In genomic region chr15:98632107-98632744, GRCm38 (mm10) we compare ENCODE assay signal across 8 mouse cellular contexts. TPM values are rescaled to one million over a fixed set of nuclear protein-coding genes. Genes with fewer than 3 reads are reported as not detected.
DNase-seq lines count a peak whose midpoint lies in the region; ATAC-seq and TF ChIP-seq lines count a peak whose summit lies in the region.

No protein-coding gene starts in this region.

- peak overlapping the region; percentile 98 for H3K27ac ChIP-seq in forebrain, embryonic 15.5 days (replicated peaks)
- H3K27ac ChIP-seq in hindbrain, embryonic 14.5 days: peak overlapping the region; percentile 93
- H3K27ac ChIP-seq in limb, embryonic 12.5 days: peak overlapping the region; percentile 41; the same call in 1 of the 2 replicates
- H3K27ac ChIP-seq in midbrain, postnatal 0 days (ENCODE audit: low read depth, low read length): peak overlapping the region; percentile 98

- WGBS in forebrain, embryonic 15.5 days: 1% methylated on average over 25 of the region's 25 CpGs
- under 1% methylated on average over 25 of the region's 25 CpGs for WGBS in hindbrain, embryonic 14.5 days
- WGBS in limb, embryonic 12.5 days: under 1% methylated on average over 25 of the region's 25 CpGs
- under 1% methylated on average over 25 of the region's 25 CpGs for WGBS in midbrain, postnatal 0 days

- no peaks in the 10 kb centered on the region for H3K9me3 ChIP-seq in forebrain, embryonic 15.5 days
- H3K9me3 ChIP-seq in hindbrain, embryonic 14.5 days (ENCODE audit: control insufficient read depth, low read length): no peaks in the 10 kb centered on the region
- H3K9me3 ChIP-seq in limb, embryonic 12.5 days: no peaks in the 10 kb centered on the region
- H3K9me3 ChIP-seq in midbrain, postnatal 0 days (ENCODE audit: low read length): no peaks in the 10 kb centered on the region

- H3K9ac ChIP-seq in forebrain, embryonic 15.5 days (replicated peaks): peak overlapping the region; percentile 91
- H3K9ac ChIP-seq in hindbrain, embryonic 14.5 days: peak overlapping the region; percentile 81
- peak overlapping the region; percentile 68 for H3K9ac ChIP-seq in limb, embryonic 12.5 days (replicated peaks)
- peak overlapping the region; percentile 93 for H3K9ac ChIP-seq in midbrain, postnatal 0 days (replicated peaks; ENCODE audit: low read length, poor library complexity, severe bottlenecking)

- no peaks in the 10 kb centered on the region for H3K36me3 ChIP-seq in forebrain, embryonic 15.5 days
- H3K36me3 ChIP-seq in hindbrain, embryonic 14.5 days (replicated peaks; ENCODE audit: control insufficient read depth, insufficient read depth): no peaks in the 10 kb centered on the region
- H3K36me3 ChIP-seq in limb, embryonic 12.5 days: no peaks in the 10 kb centered on the region
- no peaks in the 10 kb centered on the region for H3K36me3 ChIP-seq in midbrain, postnatal 0 days (ENCODE audit: insufficient read depth, low read length)

- no peak for TF ChIP-seq CTCF in midbrain, postnatal 0 days (IDR thresholded peaks at IDR 0.05)

- H3K27me3 ChIP-seq in forebrain, embryonic 15.5 days: peaks cover 11% of the 10 kb centered on the region; the same call in 1 of the 2 replicates
- no peaks in the 10 kb centered on the region for H3K27me3 ChIP-seq in hindbrain, embryonic 14.5 days (ENCODE audit: control insufficient read depth, insufficient read depth, low read length)
- peaks cover 82% of the 10 kb centered on the region for H3K27me3 ChIP-seq in limb, embryonic 12.5 days
- H3K27me3 ChIP-seq in midbrain, postnatal 0 days (ENCODE audit: insufficient read depth, low read length): no peaks in the 10 kb centered on the region

- DNase-seq in ES-CJ7 (ENCODE audit: low read depth, low spot score): peak; percentile 69
- peak; percentile 81 for DNase-seq in adrenal gland, postnatal 14 days
- DNase-seq in hindbrain, embryonic 14.5 days (ENCODE audit: low spot score): peak; percentile 62
- peak; percentile 62 for DNase-seq in midbrain, postnatal 0 days (ENCODE audit: low spot score)
- DNase-seq in urinary bladder, postnatal 25 days (ENCODE audit: low spot score): peak; percentile 58
- DNase-seq in thymus, postnatal 0 days (ENCODE audit: low spot score): no peak

- H3K4me2 ChIP-seq in forebrain, embryonic 15.5 days (replicated peaks): peak overlapping the region; percentile 86
- peak overlapping the region; percentile 68 for H3K4me2 ChIP-seq in hindbrain, embryonic 14.5 days (replicated peaks)
- H3K4me2 ChIP-seq in limb, embryonic 12.5 days: peak overlapping the region; percentile 98
- peak overlapping the region; percentile 88 for H3K4me2 ChIP-seq in midbrain, postnatal 0 days (ENCODE audit: low read depth, low read length, poor library complexity, severe bottlenecking)

- peaks cover 58% of the 10 kb centered on the region for H3K4me1 ChIP-seq in forebrain, embryonic 15.5 days
- peaks cover 48% of the 10 kb centered on the region for H3K4me1 ChIP-seq in hindbrain, embryonic 14.5 days (replicated peaks; ENCODE audit: control insufficient read depth, insufficient read depth, low read length)
- H3K4me1 ChIP-seq in limb, embryonic 12.5 days (replicated peaks): peaks cover 71% of the 10 kb centered on the region
- peaks cover 24% of the 10 kb centered on the region for H3K4me1 ChIP-seq in midbrain, postnatal 0 days (ENCODE audit: insufficient read depth, low read length)

- peak overlapping the region; percentile 76 for H3K4me3 ChIP-seq in forebrain, embryonic 15.5 days
- H3K4me3 ChIP-seq in hindbrain, embryonic 14.5 days (replicated peaks; ENCODE audit: low read length): peak overlapping the region; percentile 58
- H3K4me3 ChIP-seq in limb, embryonic 12.5 days (replicated peaks): peak overlapping the region; percentile 82
- peak overlapping the region; percentile 68 for H3K4me3 ChIP-seq in midbrain, postnatal 0 days (ENCODE audit: low read depth, low read length)

- ATAC-seq in forebrain, embryonic 15.5 days (replicated peaks): peak; percentile 62
- peak; percentile 32 for ATAC-seq in hindbrain, embryonic 14.5 days (ENCODE audit: low FRiP score)
- peak; percentile 60 for ATAC-seq in limb, embryonic 12.5 days (ENCODE audit: insufficient number of reproducible peaks, insufficient read depth, low FRiP score, low TSS enrichment, low read depth)
- ATAC-seq in midbrain, postnatal 0 days (ENCODE audit: low FRiP score): no peak; the same call in 1 of the 2 replicates

RNA-seq across cellular contexts. Expression of gene Cacnb3, which starts 1.6 kb away (rescaled TPM):
- total RNA-seq in adrenal gland, postnatal 14 days (2021): 12.0 and 18.2 TPM in 2 replicates
- polyA plus RNA-seq in forebrain, embryonic 15.5 days (2015; fragmentation: Nextera tagmentation; extraction: Ambion mirVana): 134 and 138 TPM in 2 replicates
- polyA plus RNA-seq in hindbrain, embryonic 14.5 days (2014; fragmentation: Nextera tagmentation; extraction: Ambion mirVana): 98.3 and 101 TPM in 2 replicates
- 43.1 and 44.3 TPM in 2 replicates for polyA plus RNA-seq in limb, embryonic 12.5 days (2016; fragmentation: Nextera tagmentation; extraction: Ambion mirVana)
- 211 and 239 TPM in 2 replicates for total RNA-seq in midbrain, postnatal 0 days (2014; rRNA removed)
- 150 and 155 TPM in 2 replicates for polyA plus RNA-seq in midbrain, postnatal 0 days (2015; fragmentation: Nextera tagmentation; extraction: Ambion mirVana)
- 8.5 and 9.6 TPM in 2 replicates for polyA plus RNA-seq in thymus, postnatal 0 days (2015; fragmentation: Nextera tagmentation; extraction: Ambion mirVana)

RNA-seq across cellular contexts. Expression of gene Adcy6, which starts 22.4 kb away (rescaled TPM):
- total RNA-seq in adrenal gland, postnatal 14 days (2021): 73.8 and 86.1 TPM in 2 replicates
- 12.5 and 13.8 TPM in 2 replicates for polyA plus RNA-seq in forebrain, embryonic 15.5 days (2015; fragmentation: Nextera tagmentation; extraction: Ambion mirVana)
- polyA plus RNA-seq in hindbrain, embryonic 14.5 days (2014; fragmentation: Nextera tagmentation; extraction: Ambion mirVana): 8.4 and 11.0 TPM in 2 replicates
- 22.1 and 25.7 TPM in 2 replicates for polyA plus RNA-seq in limb, embryonic 12.5 days (2016; fragmentation: Nextera tagmentation; extraction: Ambion mirVana)
- total RNA-seq in midbrain, postnatal 0 days (2014; rRNA removed): 38.0 and 40.3 TPM in 2 replicates
- polyA plus RNA-seq in midbrain, postnatal 0 days (2015; fragmentation: Nextera tagmentation; extraction: Ambion mirVana): 5.5 and 7.2 TPM in 2 replicates
- 12.6 and 17.0 TPM in 2 replicates for polyA plus RNA-seq in thymus, postnatal 0 days (2015; fragmentation: Nextera tagmentation; extraction: Ambion mirVana)

RNA-seq across cellular contexts. Expression of gene Ddx23, which starts 30.5 kb away (rescaled TPM):
- 85.2 and 87.5 TPM in 2 replicates for total RNA-seq in adrenal gland, postnatal 14 days (2021)
- 23.5 and 25.0 TPM in 2 replicates for polyA plus RNA-seq in forebrain, embryonic 15.5 days (2015; fragmentation: Nextera tagmentation; extraction: Ambion mirVana)
- polyA plus RNA-seq in hindbrain, embryonic 14.5 days (2014; fragmentation: Nextera tagmentation; extraction: Ambion mirVana): 22.5 and 24.2 TPM in 2 replicates
- polyA plus RNA-seq in limb, embryonic 12.5 days (2016; fragmentation: Nextera tagmentation; extraction: Ambion mirVana): 24.5 and 31.5 TPM in 2 replicates
- 46.7 and 50.5 TPM in 2 replicates for total RNA-seq in midbrain, postnatal 0 days (2014; rRNA removed)
- 14.0 and 20.5 TPM in 2 replicates for polyA plus RNA-seq in midbrain, postnatal 0 days (2015; fragmentation: Nextera tagmentation; extraction: Ambion mirVana)
- polyA plus RNA-seq in thymus, postnatal 0 days (2015; fragmentation: Nextera tagmentation; extraction: Ambion mirVana): 23.5 and 26.4 TPM in 2 replicates

RNA-seq across cellular contexts. Expression of gene Rnd1, which starts 45.0 kb away (rescaled TPM):
- 2.1 and 3.6 TPM in 2 replicates for total RNA-seq in adrenal gland, postnatal 14 days (2021)
- 11.0 and 12.8 TPM in 2 replicates for polyA plus RNA-seq in forebrain, embryonic 15.5 days (2015; fragmentation: Nextera tagmentation; extraction: Ambion mirVana)
- 6.0 and 6.1 TPM in 2 replicates for polyA plus RNA-seq in hindbrain, embryonic 14.5 days (2014; fragmentation: Nextera tagmentation; extraction: Ambion mirVana)
- 0.24 and 0.54 TPM in 2 replicates for polyA plus RNA-seq in limb, embryonic 12.5 days (2016; fragmentation: Nextera tagmentation; extraction: Ambion mirVana)
- 34.5 and 42.9 TPM in 2 replicates for total RNA-seq in midbrain, postnatal 0 days (2014; rRNA removed)
- polyA plus RNA-seq in midbrain, postnatal 0 days (2015; fragmentation: Nextera tagmentation; extraction: Ambion mirVana): 20.7 and 24.9 TPM in 2 replicates
- 1.1 and 1.7 TPM in 2 replicates for polyA plus RNA-seq in thymus, postnatal 0 days (2015; fragmentation: Nextera tagmentation; extraction: Ambion mirVana)

Comparison
In these comparisons a context has a peak if more than half of its experiments do, and no peak if none do; other contexts are left out.
1. H3K27ac ChIP-seq: peak in every context shown above with its lines; median percentile 98 in forebrain, embryonic 15.5 days; 98 in midbrain, postnatal 0 days; 93 in hindbrain, embryonic 14.5 days; 41 in limb, embryonic 12.5 days.